Mouse (Mus musculus): ENCODE data around the gene Parm1. TPM values are rescaled to one million over a fixed set of nuclear protein-coding genes. Genes with fewer than 3 reads are reported as not detected.

Gene Parm1
- total and polyA plus RNA-seq, 2 experiments from 2014 or later, result 8.8 to 13.1 TPM

DNA sequence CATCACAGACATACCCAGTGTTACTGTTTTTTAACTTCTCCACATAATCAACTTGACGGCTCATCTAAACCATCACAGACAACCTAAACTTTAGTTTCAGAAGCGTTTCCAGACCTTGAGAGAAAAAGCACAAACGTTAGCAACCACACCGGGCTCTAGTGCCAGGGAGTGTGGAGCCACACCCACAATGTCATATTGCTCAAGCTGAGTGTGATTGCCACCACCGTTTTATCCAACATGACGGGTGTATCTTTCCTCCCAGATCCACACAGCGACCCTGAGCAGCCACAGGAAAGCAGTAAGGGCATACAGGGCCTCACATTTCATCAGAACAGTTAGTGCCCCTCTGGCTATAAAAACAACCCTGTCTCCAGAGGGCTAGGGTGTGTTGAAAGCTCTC lies 45.1 kb downstream of the Parm1 start:
- H3K4me2 ChIP-seq (ENCODE audit: low read depth, low read length, poor library complexity, severe bottlenecking), result no peak overlapping the region
- H3K4me1 ChIP-seq (ENCODE audit: insufficient read depth, low read length), result no peaks in the 10 kb centered on the region
- H3K27me3 ChIP-seq (ENCODE audit: insufficient read depth, low read length), result no peaks in the 10 kb centered on the region
- H3K36me3 ChIP-seq (ENCODE audit: insufficient read depth, low read length), result no peaks in the 10 kb centered on the region
- H3K4me3 ChIP-seq (ENCODE audit: low read depth, low read length), result no peak overlapping the region
- no peak overlapping the region for H3K9ac ChIP-seq (replicated peaks; ENCODE audit: low read length, poor library complexity, severe bottlenecking)
- no peaks in the 10 kb centered on the region for H3K9me3 ChIP-seq (ENCODE audit: low read length)
- no peak for ATAC-seq (ENCODE audit: low FRiP score)
- no peak overlapping the region for H3K27ac ChIP-seq (ENCODE audit: low read depth, low read length)
- no peak for DNase-seq (ENCODE audit: low spot score)
- no peak for TF ChIP-seq CTCF (IDR thresholded peaks at IDR 0.05)
- WGBS, result 83% methylated on average over 7 of the region's 7 CpGs

DNA sequence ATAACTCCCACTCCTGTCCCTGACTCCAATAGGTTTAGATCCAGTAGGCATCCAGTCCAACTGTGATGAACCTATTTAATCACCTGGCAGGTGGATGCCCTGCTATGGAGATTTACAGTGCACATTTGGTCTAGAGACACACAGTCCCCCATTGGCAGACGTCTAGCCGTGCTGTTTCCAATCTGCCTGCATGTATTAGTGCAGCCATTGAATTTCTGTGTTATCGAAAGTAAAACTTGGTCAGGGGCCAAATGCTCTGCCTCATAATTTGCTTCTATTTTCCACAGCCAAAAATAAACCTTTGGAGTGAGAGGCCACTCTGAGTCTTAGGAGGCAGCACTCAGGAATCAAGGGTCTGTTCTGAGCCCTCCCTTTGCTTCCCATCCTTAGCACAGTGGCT lies 46.6 kb downstream of the Parm1 start:
- Histone ChIP-seq H3K9ac (replicated peaks; ENCODE audit: low read length, poor library complexity, severe bottlenecking) (no peak overlapping the region), H3K9me3 (ENCODE audit: low read length) (no peaks in the 10 kb centered on the region), H3K27me3 (ENCODE audit: insufficient read depth, low read length) (no peaks in the 10 kb centered on the region), H3K27ac (ENCODE audit: low read depth, low read length) (no peak overlapping the region), H3K4me1 (ENCODE audit: insufficient read depth, low read length) (no peaks in the 10 kb centered on the region), H3K4me3 (ENCODE audit: low read depth, low read length) (no peak overlapping the region), H3K36me3 (ENCODE audit: insufficient read depth, low read length) (no peaks in the 10 kb centered on the region), H3K4me2 (ENCODE audit: low read depth, low read length, poor library complexity, severe bottlenecking) (no peak overlapping the region)
- WGBS, result 69% methylated on average over 3 of the region's 3 CpGs
- DNase-seq (ENCODE audit: low spot score) (peak; percentile 30), ATAC-seq (ENCODE audit: low FRiP score) (no peak)
- no peak for TF ChIP-seq CTCF (IDR thresholded peaks at IDR 0.05)

DNA sequence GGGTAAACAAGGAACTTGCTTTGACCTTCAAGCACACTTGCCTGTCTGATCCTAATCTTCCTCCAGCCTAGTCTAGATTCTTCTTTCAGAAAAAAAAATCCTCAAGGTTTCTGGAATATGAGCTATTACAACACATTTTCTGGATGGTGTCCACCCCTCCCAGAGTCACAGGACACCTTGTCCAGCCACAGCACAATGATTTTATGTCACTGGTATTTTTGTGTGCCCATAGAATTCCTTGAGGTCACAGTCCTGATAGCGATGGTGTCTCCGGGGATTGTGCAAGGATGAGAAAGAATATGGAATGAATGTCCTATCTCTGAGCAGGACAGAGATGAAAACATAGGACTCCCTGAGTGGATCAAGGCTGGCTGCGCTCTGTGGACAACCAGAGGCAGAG lies 48.0 kb downstream of the Parm1 start:
- H3K9me3 ChIP-seq (ENCODE audit: low read length), result no peaks in the 10 kb centered on the region
- 98% methylated on average over 3 of the region's 3 CpGs for WGBS
- no peak for TF ChIP-seq CTCF (IDR thresholded peaks at IDR 0.05)

GRCm38 (mm10) chr5:91566591-91566990 lies 49.2 kb downstream of the Parm1 start:
- Histone ChIP-seq H3K9me3 (ENCODE audit: low read length) (no peaks in the 10 kb centered on the region), H3K4me2 (ENCODE audit: low read depth, low read length, poor library complexity, severe bottlenecking) (no peak overlapping the region), H3K27me3 (ENCODE audit: insufficient read depth, low read length) (no peaks in the 10 kb centered on the region), H3K4me3 (ENCODE audit: low read depth, low read length) (no peak overlapping the region), H3K4me1 (ENCODE audit: insufficient read depth, low read length) (no peaks in the 10 kb centered on the region), H3K9ac (replicated peaks; ENCODE audit: low read length, poor library complexity, severe bottlenecking) (no peak overlapping the region), H3K36me3 (ENCODE audit: insufficient read depth, low read length) (no peaks in the 10 kb centered on the region), H3K27ac (ENCODE audit: low read depth, low read length) (no peak overlapping the region)
- 82% methylated on average over 3 of the region's 3 CpGs for WGBS
- no peak for ATAC-seq (ENCODE audit: low FRiP score)
- TF ChIP-seq CTCF (IDR thresholded peaks at IDR 0.05), result no peak
- no peak for DNase-seq (ENCODE audit: low spot score)

More for the DNA sequence above, 48.0 kb downstream of the Parm1 start:
- no peak overlapping the region for H3K4me2 ChIP-seq (ENCODE audit: low read depth, low read length, poor library complexity, severe bottlenecking)
- ATAC-seq (ENCODE audit: low FRiP score) (no peak), DNase-seq (ENCODE audit: low spot score) (no peak)
- no peaks in the 10 kb centered on the region for H3K27me3 ChIP-seq (ENCODE audit: insufficient read depth, low read length)
- no peaks in the 10 kb centered on the region for H3K36me3 ChIP-seq (ENCODE audit: insufficient read depth, low read length)
- H3K9ac ChIP-seq (replicated peaks; ENCODE audit: low read length, poor library complexity, severe bottlenecking), result no peak overlapping the region
- no peak overlapping the region for H3K4me3 ChIP-seq (ENCODE audit: low read depth, low read length)
- H3K4me1 ChIP-seq (ENCODE audit: insufficient read depth, low read length), result no peaks in the 10 kb centered on the region
- H3K27ac ChIP-seq (ENCODE audit: low read depth, low read length), result no peak overlapping the region

- 34% methylated on average over 2 of the region's 2 CpGs for WGBS
- no peak for TF ChIP-seq CTCF (IDR thresholded peaks at IDR 0.05)
- H3K4me2 ChIP-seq (ENCODE audit: low read depth, low read length, poor library complexity, severe bottlenecking), result no peak overlapping the region
- ATAC-seq (ENCODE audit: low FRiP score), result no peak
- no peak for DNase-seq (ENCODE audit: low spot score)
- H3K9ac ChIP-seq (replicated peaks; ENCODE audit: low read length, poor library complexity, severe bottlenecking), result no peak overlapping the region
- no peaks in the 10 kb centered on the region for H3K36me3 ChIP-seq (ENCODE audit: insufficient read depth, low read length)
- no peaks in the 10 kb centered on the region for H3K27me3 ChIP-seq (ENCODE audit: insufficient read depth, low read length)
- no peak overlapping the region for H3K4me3 ChIP-seq (ENCODE audit: low read depth, low read length)
- H3K4me1 ChIP-seq (ENCODE audit: insufficient read depth, low read length), result no peaks in the 10 kb centered on the region
- no peaks in the 10 kb centered on the region for H3K9me3 ChIP-seq (ENCODE audit: low read length)
- no peak overlapping the region for H3K27ac ChIP-seq (ENCODE audit: low read depth, low read length)
Measured at GRCm38 (mm10) chr5:91574211-91574610, 56.8 kb downstream of the Parm1 start.

DNA sequence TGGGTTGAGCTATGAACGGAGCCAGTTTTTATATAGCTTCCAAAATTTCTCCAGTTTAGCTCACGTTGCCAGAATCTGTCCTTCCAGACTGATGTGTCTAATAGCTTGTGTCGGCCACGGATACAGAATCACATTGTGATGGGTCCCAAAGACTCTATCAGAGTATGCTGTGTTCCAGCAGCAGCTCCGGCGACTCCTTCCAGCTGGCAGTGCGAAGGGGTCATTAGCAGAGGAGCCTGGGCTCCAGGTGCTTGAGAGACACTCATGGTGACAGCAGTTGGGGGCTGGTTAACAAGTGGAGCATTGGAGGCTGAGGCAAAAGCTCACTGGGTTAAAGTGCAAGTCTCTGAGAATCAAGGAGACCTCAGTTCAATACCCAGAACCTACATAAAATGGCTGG lies 61.5 kb downstream of the Parm1 start:
- 65% methylated on average over 7 of the region's 7 CpGs for WGBS
- no peak overlapping the region for H3K27ac ChIP-seq (ENCODE audit: low read depth, low read length)

More for the DNA sequence above, 61.5 kb downstream of the Parm1 start:
- Histone ChIP-seq H3K4me2 (ENCODE audit: low read depth, low read length, poor library complexity, severe bottlenecking) (no peak overlapping the region), H3K36me3 (ENCODE audit: insufficient read depth, low read length) (no peaks in the 10 kb centered on the region), H3K4me3 (ENCODE audit: low read depth, low read length) (no peak overlapping the region), H3K4me1 (ENCODE audit: insufficient read depth, low read length) (no peaks in the 10 kb centered on the region), H3K27me3 (ENCODE audit: insufficient read depth, low read length) (no peaks in the 10 kb centered on the region), H3K9ac (replicated peaks; ENCODE audit: low read length, poor library complexity, severe bottlenecking) (no peak overlapping the region), H3K9me3 (ENCODE audit: low read length) (no peaks in the 10 kb centered on the region)
- no peak for DNase-seq (ENCODE audit: low spot score)
- no peak for TF ChIP-seq CTCF (IDR thresholded peaks at IDR 0.05)
- ATAC-seq (ENCODE audit: low FRiP score), result no peak

All from midbrain, postnatal 0 days (tissue).